Mouse (Mus musculus) liver, adult (tissue): Measurements from ENCODE around the gene Dzip1l.

Experiments
- GATA4 ChIP-seq: IDR thresholded peaks from 2 replicates; pipeline ENCODE4 v1.6.1; 2014; ENCODE audit warnings: mild to moderate bottlenecking, low read length; ENCODE audit not compliant: insufficient replicate concordance

Dzip1l gene

GRCm38 (mm10) chr9:99689796-99690195 is 60.5 kb downstream of the Dzip1l start:
- TF ChIP-seq GATA4 = no peak

DNA sequence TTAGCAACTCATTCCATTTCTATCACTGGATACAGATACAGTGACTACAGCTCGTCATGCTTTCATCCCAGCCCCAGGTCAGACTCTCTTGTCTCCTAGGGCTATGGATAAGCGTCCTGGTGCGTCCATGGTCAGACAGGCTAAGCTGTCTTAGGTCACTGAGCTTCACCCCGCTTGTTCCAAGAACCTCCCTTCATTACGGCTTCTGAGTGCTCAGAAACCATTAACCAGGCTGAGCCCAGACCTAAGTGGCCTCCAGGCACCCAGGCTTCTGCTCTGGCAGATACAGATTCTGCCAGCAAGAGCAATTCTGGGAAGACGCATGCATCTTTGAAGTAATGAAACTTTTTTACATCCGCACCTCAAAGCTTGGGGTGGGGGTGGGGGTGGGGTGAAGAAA is 61.1 kb downstream of the Dzip1l start:
- no peak for TF ChIP-seq GATA4

DNA sequence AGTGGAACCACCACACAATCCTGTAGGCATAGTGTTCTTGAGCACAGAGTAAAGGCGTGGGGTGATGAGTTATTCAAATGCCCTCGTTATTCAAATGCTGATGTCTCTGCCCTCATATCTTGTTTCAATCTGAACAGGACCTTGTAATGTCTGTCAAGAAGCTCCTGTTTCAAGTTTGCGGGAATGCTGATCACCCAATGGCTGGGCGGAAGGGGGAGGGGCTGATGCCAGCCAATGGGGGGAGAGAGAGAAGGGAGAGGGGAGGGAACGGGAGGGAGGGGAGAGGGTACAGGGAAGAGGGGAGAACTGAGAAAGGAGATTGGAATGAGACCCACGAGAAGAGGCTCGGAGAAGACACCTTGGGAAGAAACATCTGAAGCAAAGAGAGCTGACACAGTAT is 65.7 kb downstream of the Dzip1l start:
- TF ChIP-seq GATA4 = no peak

GRCm38 (mm10) chr9:99699752-99700389 is 70.6 kb downstream of the Dzip1l start:
- TF ChIP-seq GATA4 = no peak

GRCm38 (mm10) chr9:99701187-99701586 is 71.9 kb downstream of the Dzip1l start:
- TF ChIP-seq GATA4 = no peak

- TF ChIP-seq GATA4 = no peak
These were observed 72.9 kb downstream of the Dzip1l start for GRCm38 (mm10) chr9:99702215-99702614.

- TF ChIP-seq GATA4 = no peak
These were observed 74.4 kb downstream of the Dzip1l start for GRCm38 (mm10) chr9:99703711-99704110.

GRCm38 (mm10) chr9:99706264-99706663 is 77.0 kb downstream of the Dzip1l start:
- no peak for TF ChIP-seq GATA4

- TF ChIP-seq GATA4 = no peak
These were observed 78.3 kb downstream of the Dzip1l start for GRCm38 (mm10) chr9:99707425-99708126.

DNA sequence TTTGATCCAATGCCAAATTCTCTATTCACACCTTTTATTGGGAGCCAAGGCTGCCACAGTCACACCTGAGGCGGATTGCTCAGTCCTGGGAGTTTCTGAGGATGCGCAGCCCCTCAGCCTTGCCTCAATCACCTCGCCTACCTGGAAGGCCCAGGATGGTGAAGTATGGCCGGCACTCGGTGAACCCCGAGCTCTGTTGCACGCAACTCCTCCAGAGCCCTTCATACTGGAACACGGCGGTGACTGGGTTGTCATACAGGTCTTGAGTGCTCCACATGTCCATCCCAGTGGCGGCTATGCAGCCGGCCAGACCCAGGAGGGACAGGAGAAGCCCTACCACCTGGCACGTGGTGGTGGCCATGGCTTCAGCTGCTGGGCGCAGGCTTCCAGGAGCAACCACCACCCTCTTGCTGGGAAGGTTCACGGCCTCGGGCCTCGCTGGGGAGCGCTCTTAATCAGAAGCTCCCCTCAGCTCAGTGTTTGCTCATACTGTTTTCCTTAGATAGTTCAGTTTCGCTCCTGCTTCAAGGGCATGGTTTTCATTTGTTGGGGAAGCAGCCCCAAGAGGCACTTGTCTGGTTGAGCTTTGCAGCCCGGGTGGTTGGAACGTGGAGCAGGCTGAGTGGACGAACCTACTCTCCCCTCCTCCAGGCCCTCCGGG is 80.4 kb downstream of the Dzip1l start:
- no peak for TF ChIP-seq GATA4

GRCm38 (mm10) chr9:99710297-99710696 is 81.0 kb downstream of the Dzip1l start:
- no peak for TF ChIP-seq GATA4

- no peak for TF ChIP-seq GATA4
These were observed 87.8 kb downstream of the Dzip1l start, which contains the start of gene Cldn18 for GRCm38 (mm10) chr9:99717134-99717533. Cldn18 (minus strand) TSS chr9:99717267.
